Mouse (Mus musculus) kidney, postnatal 14 days (tissue): ENCODE data around the gene 4930415O20Rik.

Source experiments
- DNase-seq: peaks from one replicate; pipeline ENCODE4 v3.0.0; 2022; ENCODE audit warnings: mixed read lengths

The 4930415O20Rik gene

GRCm38 (mm10) chr15:98570873-98571538, at the start of gene 4930415O20Rik, which contains the start of gene Ccnt1:
Gene 4930415O20Rik, plus strand, starts transcription at chr15:98571004.
Gene Ccnt1, minus strand, starts transcription at chr15:98570923.
- DNase-seq, result no peak

- no peak for DNase-seq
Measured at GRCm38 (mm10) chr15:98521245-98521644, 49.6 kb upstream of the 4930415O20Rik start.

GRCm38 (mm10) chr15:98526057-98526456, 44.7 kb upstream of the 4930415O20Rik start:
- no peak for DNase-seq

GRCm38 (mm10) chr15:98527056-98527771, 43.6 kb upstream of the 4930415O20Rik start:
- DNase-seq, result no peak

DNA sequence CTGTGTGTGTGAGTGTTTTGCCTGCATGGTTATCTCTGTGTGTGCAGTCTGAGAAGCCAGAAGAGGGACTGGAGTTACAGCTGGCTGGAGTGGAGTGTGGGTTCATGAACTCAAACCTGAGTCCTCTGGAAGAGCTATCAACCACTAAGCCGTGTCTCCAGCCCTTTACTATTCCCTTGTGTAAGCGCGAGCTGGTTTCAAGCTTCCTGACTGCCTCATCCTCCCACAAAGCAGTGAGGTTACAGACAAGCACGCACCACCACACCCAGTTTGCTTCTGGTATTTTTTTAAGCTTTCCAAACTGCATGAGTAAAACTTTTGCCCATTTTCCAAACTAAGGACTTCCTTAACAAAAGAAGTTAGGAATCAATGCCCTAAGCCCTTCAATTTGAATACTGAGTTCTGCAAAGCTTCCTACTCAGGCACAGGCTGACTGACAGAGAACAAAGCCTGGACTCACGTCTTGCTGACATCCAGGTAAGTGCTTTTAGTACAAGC, 42.7 kb upstream of the 4930415O20Rik start:
- DNase-seq, result no peak

DNA sequence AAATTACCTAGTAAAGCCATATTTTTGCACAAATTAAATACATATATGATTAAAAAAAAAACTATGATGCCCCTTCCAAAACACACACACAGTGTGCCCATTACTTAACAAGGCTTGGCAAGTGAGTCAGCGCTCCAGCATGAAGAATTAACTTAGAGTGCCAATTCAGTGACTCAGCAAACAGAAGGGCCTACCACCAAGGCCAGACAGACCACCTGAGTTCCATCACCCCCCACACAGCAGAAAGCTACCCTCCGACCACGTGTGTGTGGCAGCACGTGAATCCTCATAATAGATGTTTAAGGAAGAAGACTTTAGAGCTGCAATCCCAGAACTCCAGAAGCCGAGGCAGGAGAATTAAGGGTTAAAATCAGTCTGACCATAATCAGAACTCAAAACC, 38.5 kb upstream of the 4930415O20Rik start:
- DNase-seq, result no peak

DNA sequence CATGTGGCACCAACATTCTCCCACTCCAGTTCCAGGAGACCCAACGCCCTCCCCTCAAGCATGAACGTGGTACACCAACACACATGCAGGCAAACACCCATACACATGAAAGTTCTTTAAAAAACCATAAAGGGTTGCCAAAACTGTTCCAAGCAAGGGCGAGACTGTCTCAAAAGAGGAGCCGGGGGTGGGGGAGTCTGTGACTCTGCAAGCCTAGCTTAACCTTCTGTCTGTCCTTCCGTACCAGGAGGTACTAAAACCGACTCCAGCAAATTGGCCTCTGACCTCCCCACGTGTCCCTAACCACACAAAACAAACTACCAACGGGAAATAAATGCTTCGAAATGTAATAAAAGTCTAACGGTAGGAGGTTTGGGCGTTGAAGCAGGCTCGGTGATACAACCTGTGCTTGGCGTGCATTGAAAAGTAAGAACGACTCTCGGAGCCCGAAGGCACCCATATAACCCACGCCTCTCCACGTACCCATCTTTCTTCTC, 37.7 kb upstream of the 4930415O20Rik start:
- no peak for DNase-seq

GRCm38 (mm10) chr15:98533881-98534627, 36.8 kb upstream of the 4930415O20Rik start, which contains the start of gene Kansl2:
Gene Kansl2, minus strand, starts transcription at chr15:98534264.
- DNase-seq, result peak; percentile 98

- DNase-seq, result no peak
Measured at GRCm38 (mm10) chr15:98535921-98536320, 34.9 kb upstream of the 4930415O20Rik start.

DNA sequence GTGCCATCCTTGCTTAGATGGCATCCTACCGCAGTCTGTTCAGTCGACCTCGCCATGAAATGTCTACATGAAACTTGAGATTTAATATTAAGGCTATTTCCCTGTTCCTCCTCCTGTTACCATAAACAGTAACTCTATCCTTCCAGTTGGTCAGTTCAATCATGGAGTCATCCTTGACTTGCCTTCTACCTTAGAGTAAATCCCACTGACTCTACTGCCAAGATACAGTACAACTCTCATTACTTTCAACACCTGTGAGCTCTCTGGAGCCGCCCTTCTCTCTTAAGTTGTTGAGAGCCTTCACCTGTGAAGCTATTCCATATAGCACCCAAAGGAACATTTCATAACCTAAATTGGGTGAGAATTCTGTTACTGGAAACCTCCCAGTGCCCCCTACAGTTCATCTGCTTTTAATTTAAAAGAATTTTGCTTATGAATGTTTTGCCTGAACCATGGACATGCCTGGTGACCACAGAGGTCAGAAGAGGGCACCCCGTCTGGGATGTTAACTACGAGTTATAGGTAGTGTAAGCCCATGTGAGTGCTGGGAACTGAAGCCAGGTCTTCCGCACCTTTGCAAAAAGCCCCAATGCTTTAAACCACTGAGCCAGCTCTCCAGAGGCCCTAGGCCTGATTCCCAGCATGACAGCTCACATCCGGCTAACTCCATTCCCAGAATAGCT, 33.8 kb upstream of the 4930415O20Rik start:
- no peak for DNase-seq

GRCm38 (mm10) chr15:98537923-98538322, 32.9 kb upstream of the 4930415O20Rik start:
- DNase-seq, result no peak

- DNase-seq, result no peak
Measured at GRCm38 (mm10) chr15:98541064-98541463, 29.7 kb upstream of the 4930415O20Rik start.

GRCm38 (mm10) chr15:98543341-98543740, 27.5 kb upstream of the 4930415O20Rik start:
- DNase-seq, result no peak

DNA sequence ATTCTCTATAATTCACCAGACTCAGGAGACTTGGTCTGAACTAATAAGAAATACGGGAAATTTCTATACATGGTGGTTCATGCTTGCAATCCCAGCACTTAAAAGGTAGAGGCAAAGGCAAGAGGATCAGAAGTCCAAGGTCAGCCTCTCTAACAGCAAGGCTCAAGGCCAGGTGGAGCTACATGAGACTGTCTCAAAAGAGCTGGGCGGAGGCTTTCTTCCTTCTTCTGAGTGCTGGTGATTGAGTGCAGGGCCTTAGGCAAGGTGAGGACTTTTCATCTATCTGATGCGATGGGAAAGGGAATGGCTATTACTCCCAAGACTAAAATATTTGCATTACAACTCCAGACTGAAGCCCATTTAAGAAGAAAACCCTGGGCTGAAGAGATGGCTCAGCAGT, 25.7 kb upstream of the 4930415O20Rik start:
- DNase-seq, result no peak

- no peak for DNase-seq
Measured at GRCm38 (mm10) chr15:98546843-98547242, 24.0 kb upstream of the 4930415O20Rik start.

DNA sequence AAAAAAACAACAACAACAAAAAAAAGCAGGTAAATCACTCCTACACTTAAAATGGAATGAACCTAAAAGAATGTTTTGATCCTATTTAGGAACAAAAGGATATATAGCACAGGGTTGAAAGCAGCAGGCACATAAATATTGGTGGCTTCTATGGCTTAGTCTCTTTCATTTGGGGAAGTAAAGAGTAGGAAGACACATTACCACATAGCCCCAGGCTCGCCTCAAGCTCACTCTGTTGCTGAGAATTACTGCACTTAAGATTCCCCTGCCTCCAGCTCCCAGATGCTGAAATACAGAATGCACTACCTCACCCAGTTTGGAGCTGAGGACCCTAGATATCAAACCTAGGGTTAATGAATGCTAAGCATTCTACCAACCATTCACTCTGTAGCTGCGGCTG, 18.0 kb upstream of the 4930415O20Rik start:
- DNase-seq, result no peak

- no peak for DNase-seq
Measured at GRCm38 (mm10) chr15:98555881-98556280, 14.9 kb upstream of the 4930415O20Rik start.

GRCm38 (mm10) chr15:98557186-98557585, 13.6 kb upstream of the 4930415O20Rik start:
- DNase-seq, result no peak

GRCm38 (mm10) chr15:98566973-98567277, 3.9 kb upstream of the 4930415O20Rik start:
- DNase-seq, result no peak

DNA sequence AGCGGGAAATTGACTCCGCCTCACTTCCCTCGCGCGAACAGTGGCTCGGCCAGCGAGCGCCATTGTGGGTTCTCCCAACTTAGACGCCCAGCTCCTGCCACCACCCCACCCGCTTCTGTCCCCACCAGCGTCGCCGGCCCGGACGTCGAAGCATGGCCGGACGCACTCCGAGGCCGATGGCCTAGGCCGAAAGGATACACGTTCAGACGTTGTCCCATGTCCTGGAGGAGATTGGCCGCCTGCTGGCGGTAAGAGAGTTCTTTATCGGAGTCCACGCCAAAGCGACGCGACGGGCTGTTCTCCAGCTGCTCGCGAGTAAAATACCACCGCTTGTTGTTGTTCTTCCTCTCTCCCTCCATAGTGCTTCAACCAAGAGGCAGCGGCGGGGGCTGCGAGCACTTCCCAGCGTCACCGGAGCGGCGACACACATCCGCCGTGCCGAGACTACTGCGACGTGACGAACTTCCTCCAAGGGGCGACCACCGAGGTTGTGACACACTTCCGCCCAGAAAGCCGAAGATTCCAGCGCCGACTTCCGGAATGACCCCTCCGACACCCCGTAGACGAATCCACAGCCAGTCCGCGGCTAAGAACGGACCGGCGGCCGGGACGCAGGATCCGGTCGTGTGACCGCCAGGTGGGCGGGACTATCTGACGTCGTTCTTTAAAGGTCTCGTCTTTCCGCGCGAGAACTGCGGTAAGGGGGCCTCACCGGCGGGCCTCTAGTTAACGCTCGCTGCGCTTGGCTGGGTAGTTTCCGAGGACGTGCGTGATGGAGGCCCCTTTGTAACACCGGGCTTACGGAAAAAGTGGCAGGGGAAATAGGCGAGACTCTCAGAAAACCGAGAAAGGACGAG, 3.3 kb upstream of the 4930415O20Rik start:
- peak; percentile 100 for DNase-seq

GRCm38 (mm10) chr15:98568256-98569033, 2.4 kb upstream of the 4930415O20Rik start:
- DNase-seq, result no peak
